Mouse (Mus musculus): Measurements from ENCODE around the gene Cdc42bpg. TPM values are rescaled to one million over a fixed set of nuclear protein-coding genes. Genes with fewer than 3 reads are reported as not detected.

Gene Cdc42bpg
- polyA plus RNA-seq, 2 experiments = 2.0 to 15.2 TPM

DNA sequence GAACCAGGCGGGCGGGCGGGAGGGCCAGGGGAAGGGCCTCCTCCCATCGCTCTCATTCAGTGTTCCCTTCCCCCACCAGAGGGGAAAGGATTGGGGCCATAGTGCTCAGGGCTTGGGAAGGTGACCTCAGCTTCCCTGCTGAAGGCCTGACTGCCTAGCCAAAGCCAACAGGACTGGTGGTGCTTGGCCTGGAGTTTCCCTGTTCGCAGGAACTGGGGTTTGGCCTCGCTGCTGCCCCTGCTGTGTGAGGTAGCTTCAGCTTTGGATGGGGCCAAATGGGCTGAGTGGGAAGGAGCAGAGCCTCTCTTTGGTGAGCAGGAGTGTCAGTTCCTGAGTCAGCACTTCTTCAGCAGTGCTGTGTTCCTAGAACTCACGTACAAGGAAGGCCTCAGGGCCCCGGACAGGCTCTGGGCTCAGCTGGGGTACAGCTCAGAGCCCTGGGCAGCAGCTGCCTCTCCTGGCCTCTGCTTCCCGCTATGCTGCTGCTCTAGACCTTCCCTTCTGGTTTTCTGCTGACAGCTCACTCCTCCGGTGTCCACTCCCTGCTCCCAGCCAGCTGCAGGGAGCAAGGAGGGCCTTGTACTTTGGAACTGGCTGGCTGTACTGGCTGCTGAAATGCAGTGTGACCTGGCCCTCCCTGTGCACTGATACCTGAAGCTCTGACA is 15.0 kb upstream of the Cdc42bpg start:
- WGBS = 72% methylated on average over 10 of the region's 10 CpGs
- Histone ChIP-seq H3K9ac (ENCODE audit: low read depth, low read length, severe bottlenecking) (no peak overlapping the region), H3K4me3 (replicated peaks; ENCODE audit: low read length) (no peak overlapping the region), H3K27me3 (ENCODE audit: control insufficient read depth, insufficient read depth, low read length) (no peaks in the 10 kb centered on the region), H3K4me1 (ENCODE audit: control insufficient read depth, insufficient read depth, low read length) (no peaks in the 10 kb centered on the region), H3K4me2 (replicated peaks; ENCODE audit: low read depth, low read length, severe bottlenecking) (no peak overlapping the region), H3K27ac (replicated peaks; ENCODE audit: low read depth, low read length) (no peak overlapping the region), H3K9me3 (ENCODE audit: control insufficient read depth, low read length) (no peaks in the 10 kb centered on the region), H3K36me3 (ENCODE audit: control insufficient read depth, insufficient read depth, low read length) (peaks cover 80% of the 10 kb centered on the region)
- TF ChIP-seq POLR2A (IDR thresholded peaks at IDR 0.05; ENCODE audit: borderline replicate concordance, extremely low read depth, insufficient read depth, insufficient read length) = no peak
- DNase-seq (ENCODE audit: low spot score) (no peak), ATAC-seq (ENCODE audit: low FRiP score, low read depth) (no peak)

DNA sequence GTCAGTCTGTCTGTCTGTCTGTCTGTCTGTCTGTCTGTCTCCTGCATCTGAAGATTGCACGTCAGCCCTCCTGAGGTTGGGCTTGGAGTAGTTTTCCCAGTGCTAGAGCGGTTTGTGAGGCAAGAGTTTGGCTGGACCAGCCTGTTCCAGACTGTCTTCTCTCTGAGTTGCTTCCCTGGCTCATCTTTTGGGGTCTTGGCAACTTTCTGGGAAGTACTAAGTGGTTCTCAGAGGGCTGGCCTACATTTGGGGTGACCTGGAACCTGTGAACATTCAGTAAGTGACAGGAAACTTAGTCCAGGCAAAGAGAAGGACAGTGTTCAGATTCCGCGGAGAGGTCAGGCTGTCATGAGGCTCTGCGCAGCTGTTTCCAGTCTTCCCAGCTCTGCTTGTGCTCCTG is 14.0 kb upstream of the Cdc42bpg start:
- DNase-seq (ENCODE audit: low spot score) (no peak), ATAC-seq (ENCODE audit: low FRiP score, low read depth) (no peak)
- H3K4me3 ChIP-seq (replicated peaks; ENCODE audit: low read length) = no peak overlapping the region
- no peaks in the 10 kb centered on the region for H3K4me1 ChIP-seq (ENCODE audit: control insufficient read depth, insufficient read depth, low read length)
- H3K27me3 ChIP-seq (ENCODE audit: control insufficient read depth, insufficient read depth, low read length) = no peaks in the 10 kb centered on the region
- 87% methylated on average over 5 of the region's 5 CpGs for WGBS
- no peak overlapping the region for H3K4me2 ChIP-seq (replicated peaks; ENCODE audit: low read depth, low read length, severe bottlenecking)
- no peak overlapping the region for H3K9ac ChIP-seq (ENCODE audit: low read depth, low read length, severe bottlenecking)
- no peak for TF ChIP-seq POLR2A (IDR thresholded peaks at IDR 0.05; ENCODE audit: borderline replicate concordance, extremely low read depth, insufficient read depth, insufficient read length)
- H3K36me3 ChIP-seq (ENCODE audit: control insufficient read depth, insufficient read depth, low read length) = peaks cover 80% of the 10 kb centered on the region
- no peaks in the 10 kb centered on the region for H3K9me3 ChIP-seq (ENCODE audit: control insufficient read depth, low read length)
- H3K27ac ChIP-seq (replicated peaks; ENCODE audit: low read depth, low read length) = no peak overlapping the region

DNA sequence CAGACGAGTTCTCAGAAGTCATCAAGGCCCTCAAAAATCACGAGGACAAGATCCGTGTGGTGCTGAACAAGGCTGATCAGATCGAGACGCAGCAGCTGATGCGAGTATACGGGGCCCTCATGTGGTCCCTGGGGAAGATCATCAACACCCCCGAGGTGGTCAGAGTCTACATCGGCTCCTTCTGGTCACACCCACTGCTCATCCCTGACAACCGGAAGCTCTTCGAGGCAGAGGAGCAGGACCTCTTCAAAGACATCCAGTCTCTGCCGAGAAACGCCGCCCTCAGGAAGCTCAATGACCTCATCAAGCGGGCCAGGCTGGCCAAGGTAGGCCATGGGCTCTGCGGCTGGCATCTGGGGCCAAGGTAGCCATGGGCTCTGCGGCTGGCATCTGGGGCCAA is 12.0 kb upstream of the Cdc42bpg start:
- WGBS = 96% methylated on average over 17 of the region's 17 CpGs
- ATAC-seq (ENCODE audit: low FRiP score, low read depth) = no peak
- Histone ChIP-seq H3K27ac (replicated peaks; ENCODE audit: low read depth, low read length) (no peak overlapping the region), H3K9ac (ENCODE audit: low read depth, low read length, severe bottlenecking) (no peak overlapping the region), H3K36me3 (ENCODE audit: control insufficient read depth, insufficient read depth, low read length) (peaks cover 92% of the 10 kb centered on the region), H3K4me2 (replicated peaks; ENCODE audit: low read depth, low read length, severe bottlenecking) (no peak overlapping the region), H3K4me1 (ENCODE audit: control insufficient read depth, insufficient read depth, low read length) (no peaks in the 10 kb centered on the region), H3K4me3 (replicated peaks; ENCODE audit: low read length) (no peak overlapping the region), H3K27me3 (ENCODE audit: control insufficient read depth, insufficient read depth, low read length) (no peaks in the 10 kb centered on the region), H3K9me3 (ENCODE audit: control insufficient read depth, low read length) (no peaks in the 10 kb centered on the region)
- DNase-seq (ENCODE audit: low spot score) = no peak
- no peak for TF ChIP-seq POLR2A (IDR thresholded peaks at IDR 0.05; ENCODE audit: borderline replicate concordance, extremely low read depth, insufficient read depth, insufficient read length)

DNA sequence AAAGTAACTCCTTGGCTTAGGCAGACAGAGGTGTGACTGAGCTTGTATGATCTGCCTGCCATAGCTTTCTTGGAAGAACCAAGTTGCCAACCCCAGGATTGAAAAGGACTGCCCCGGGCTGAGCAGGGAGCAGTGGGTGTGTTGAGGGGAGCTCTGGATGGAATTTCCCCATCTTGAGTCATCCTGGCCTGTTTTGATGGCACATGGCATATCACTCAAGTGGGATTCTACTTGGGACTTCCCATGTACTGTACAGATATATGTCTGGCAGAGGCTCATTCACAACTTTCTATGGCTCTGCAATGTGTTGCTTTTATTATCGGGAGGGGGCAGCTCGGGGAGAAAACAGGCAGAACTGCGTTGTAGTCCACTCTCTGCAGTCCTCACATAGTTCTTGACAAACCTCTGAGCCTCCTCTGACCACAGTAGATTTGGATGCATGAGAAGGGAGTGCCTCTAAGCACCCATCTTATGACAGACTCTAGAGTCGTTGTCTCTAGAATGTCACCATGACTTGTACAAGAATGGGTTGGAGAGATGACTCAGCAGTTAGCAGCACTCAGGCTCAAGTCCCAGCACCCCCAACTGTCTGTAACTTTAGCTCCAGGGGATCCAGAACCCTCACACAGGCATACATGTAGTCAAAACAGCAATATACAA is 9.6 kb upstream of the Cdc42bpg start:
- no peak overlapping the region for H3K27ac ChIP-seq (replicated peaks; ENCODE audit: low read depth, low read length)
- H3K36me3 ChIP-seq (ENCODE audit: control insufficient read depth, insufficient read depth, low read length) = peaks cover 88% of the 10 kb centered on the region
- H3K9ac ChIP-seq (ENCODE audit: low read depth, low read length, severe bottlenecking) = no peak overlapping the region
- TF ChIP-seq POLR2A (IDR thresholded peaks at IDR 0.05; ENCODE audit: borderline replicate concordance, extremely low read depth, insufficient read depth, insufficient read length) = no peak
- DNase-seq (ENCODE audit: low spot score) (no peak), ATAC-seq (ENCODE audit: low FRiP score, low read depth) (no peak)
- no peak overlapping the region for H3K4me2 ChIP-seq (replicated peaks; ENCODE audit: low read depth, low read length, severe bottlenecking)
- no peak overlapping the region for H3K4me3 ChIP-seq (replicated peaks; ENCODE audit: low read length)
- no peaks in the 10 kb centered on the region for H3K4me1 ChIP-seq (ENCODE audit: control insufficient read depth, insufficient read depth, low read length)
- H3K27me3 ChIP-seq (ENCODE audit: control insufficient read depth, insufficient read depth, low read length) = no peaks in the 10 kb centered on the region
- WGBS = 83% methylated on average over 5 of the region's 5 CpGs
- no peaks in the 10 kb centered on the region for H3K9me3 ChIP-seq (ENCODE audit: control insufficient read depth, low read length)

DNA sequence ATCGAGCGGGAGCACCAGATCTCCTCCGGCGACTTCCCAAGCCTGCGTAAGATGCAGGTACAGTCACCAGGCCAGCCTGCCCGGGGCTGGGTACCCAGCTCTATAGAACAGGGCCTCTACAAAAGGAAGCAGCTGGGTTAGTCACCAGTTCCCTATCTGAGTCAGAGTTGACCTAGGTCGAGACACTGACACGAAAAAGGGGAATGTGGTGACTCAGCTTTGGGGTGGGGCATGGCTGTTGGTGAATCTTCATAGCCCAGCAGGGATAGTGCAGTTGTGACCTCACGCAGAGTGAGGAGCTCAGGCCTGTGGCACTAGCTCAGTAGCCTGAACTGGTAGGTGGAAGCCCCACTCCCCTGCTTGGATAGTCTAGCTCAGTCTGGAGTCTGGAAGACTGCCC is 8.6 kb upstream of the Cdc42bpg start:
- Histone ChIP-seq H3K9me3 (ENCODE audit: control insufficient read depth, low read length) (no peaks in the 10 kb centered on the region), H3K36me3 (ENCODE audit: control insufficient read depth, insufficient read depth, low read length) (peaks cover 78% of the 10 kb centered on the region), H3K27me3 (ENCODE audit: control insufficient read depth, insufficient read depth, low read length) (no peaks in the 10 kb centered on the region), H3K4me1 (ENCODE audit: control insufficient read depth, insufficient read depth, low read length) (peaks cover 7% of the 10 kb centered on the region; the same call in 1 of the 2 replicates), H3K4me2 (replicated peaks; ENCODE audit: low read depth, low read length, severe bottlenecking) (no peak overlapping the region), H3K9ac (ENCODE audit: low read depth, low read length, severe bottlenecking) (no peak overlapping the region), H3K27ac (replicated peaks; ENCODE audit: low read depth, low read length) (no peak overlapping the region), H3K4me3 (replicated peaks; ENCODE audit: low read length) (no peak overlapping the region)
- DNase-seq (ENCODE audit: low spot score) (no peak), ATAC-seq (ENCODE audit: low FRiP score, low read depth) (no peak)
- 91% methylated on average over 9 of the region's 9 CpGs for WGBS
- no peak for TF ChIP-seq POLR2A (IDR thresholded peaks at IDR 0.05; ENCODE audit: borderline replicate concordance, extremely low read depth, insufficient read depth, insufficient read length)
